Mouse (Mus musculus): ENCODE data around the gene Selplg. TPM values are rescaled to one million over a fixed set of nuclear protein-coding genes. Genes with fewer than 3 reads are reported as not detected.
"Not testable (repeated sequence)": the region's sequence is repeated elsewhere in the genome, so short reads cannot be mapped to it uniquely, and the experiment has no call there.

Selplg gene
- total and polyA plus RNA-seq, 3 experiments, result 8.5 to 18.7 (median 13.9) TPM

GRCm38 (mm10) chr5:113814111-113815040 is 18.1 kb downstream of the Selplg start:
- DNase-seq (ENCODE audit: low spot score), result no peak
- H3K4me1 ChIP-seq (ENCODE audit: insufficient read depth, low read depth, low read length), result peaks cover 22% of the 10 kb centered on the region
- H3K9me3 ChIP-seq (replicated peaks), result peaks cover 12% of the 10 kb centered on the region
- ATAC-seq (ENCODE audit: extremely low read depth, insufficient number of reproducible peaks, low FRiP score, poor library complexity, severe bottlenecking), result no peak
- H3K36me3 ChIP-seq (replicated peaks), result peaks cover 12% of the 10 kb centered on the region
- TF ChIP-seq GATA1 (IDR thresholded peaks at IDR 0.05; ENCODE audit: borderline replicate concordance, low read length) (no peak), POLR2AphosphoS5 (IDR thresholded peaks at IDR 0.05; ENCODE audit: insufficient replicate concordance, low read depth, low read length) (no peak), CTCF (IDR thresholded peaks at IDR 0.05; ENCODE audit: low read depth, low read length) (no peak), TAL1 (conservative IDR thresholded peaks at IDR 0.05; ENCODE audit: low read depth, low read length) (no peak), GATA2 (IDR thresholded peaks at IDR 0.05; ENCODE audit: borderline replicate concordance, low read depth, low read length) (no peak)
- no peak overlapping the region for H3K4me3 ChIP-seq (ENCODE audit: low read depth, low read length)
- no peaks in the 10 kb centered on the region; the same call in 1 of the 2 replicates for H3K27me3 ChIP-seq (ENCODE audit: insufficient read depth, low read length)

DNA sequence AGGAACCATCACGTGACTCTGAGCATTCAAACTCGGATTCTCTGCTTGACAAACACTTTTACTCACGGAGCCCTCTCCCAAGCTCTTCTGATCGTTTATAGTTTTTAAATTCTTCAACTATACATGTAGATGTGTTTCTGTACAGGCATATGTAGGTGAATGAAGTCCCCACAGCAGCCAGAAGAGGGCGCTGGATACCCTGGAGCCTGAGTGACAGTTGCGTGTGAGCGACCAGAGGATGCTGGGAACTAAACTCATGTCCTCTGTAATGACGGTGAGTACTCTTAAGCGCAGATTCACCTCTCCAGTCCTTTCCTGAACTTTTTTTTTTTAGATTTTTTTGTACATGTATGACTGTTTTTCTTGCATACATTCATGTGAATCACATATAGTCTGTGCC is 18.8 kb downstream of the Selplg start:
- H3K27me3 ChIP-seq (ENCODE audit: insufficient read depth, low read length), result no peaks in the 10 kb centered on the region; the same call in 1 of the 2 replicates
- H3K9me3 ChIP-seq (replicated peaks), result peaks cover 12% of the 10 kb centered on the region
- no peak for DNase-seq (ENCODE audit: low spot score)
- ATAC-seq (ENCODE audit: extremely low read depth, insufficient number of reproducible peaks, low FRiP score, poor library complexity, severe bottlenecking), result no peak
- TF ChIP-seq POLR2AphosphoS5 (IDR thresholded peaks at IDR 0.05; ENCODE audit: insufficient replicate concordance, low read depth, low read length) (no peak), TAL1 (conservative IDR thresholded peaks at IDR 0.05; ENCODE audit: low read depth, low read length) (no peak), GATA1 (IDR thresholded peaks at IDR 0.05; ENCODE audit: borderline replicate concordance, low read length) (no peak), GATA2 (IDR thresholded peaks at IDR 0.05; ENCODE audit: borderline replicate concordance, low read depth, low read length) (no peak), CTCF (IDR thresholded peaks at IDR 0.05; ENCODE audit: low read depth, low read length) (no peak)
- H3K36me3 ChIP-seq (replicated peaks), result peaks cover 4% of the 10 kb centered on the region
- H3K4me1 ChIP-seq (ENCODE audit: insufficient read depth, low read depth, low read length), result peaks cover 22% of the 10 kb centered on the region
- H3K4me3 ChIP-seq (ENCODE audit: low read depth, low read length), result no peak overlapping the region

- TF ChIP-seq GATA1 (IDR thresholded peaks at IDR 0.05; ENCODE audit: borderline replicate concordance, low read length), result no peak
- TF ChIP-seq POLR2AphosphoS5 (IDR thresholded peaks at IDR 0.05; ENCODE audit: insufficient replicate concordance, low read depth, low read length), result no peak
- no peak for TF ChIP-seq TAL1 (conservative IDR thresholded peaks at IDR 0.05; ENCODE audit: low read depth, low read length)
- no peak for TF ChIP-seq GATA2 (IDR thresholded peaks at IDR 0.05; ENCODE audit: borderline replicate concordance, low read depth, low read length)
- TF ChIP-seq CTCF (IDR thresholded peaks at IDR 0.05; ENCODE audit: low read depth, low read length), result no peak
- no peaks in the 10 kb centered on the region for H3K36me3 ChIP-seq (replicated peaks)
- no peak for DNase-seq (ENCODE audit: low spot score)
- H3K4me3 ChIP-seq (ENCODE audit: low read depth, low read length), result no peak overlapping the region
- peak; percentile 46; the same call in 1 of the 2 replicates for ATAC-seq (ENCODE audit: extremely low read depth, insufficient number of reproducible peaks, low FRiP score, poor library complexity, severe bottlenecking)
- peaks cover 26% of the 10 kb centered on the region for H3K4me1 ChIP-seq (ENCODE audit: insufficient read depth, low read depth, low read length)
- peaks cover 6% of the 10 kb centered on the region; the same call in 1 of the 2 replicates for H3K27me3 ChIP-seq (ENCODE audit: insufficient read depth, low read length)
- H3K9me3 ChIP-seq (replicated peaks), result peaks cover 12% of the 10 kb centered on the region
These were observed 19.8 kb downstream of the Selplg start for GRCm38 (mm10) chr5:113812638-113813037.

DNA sequence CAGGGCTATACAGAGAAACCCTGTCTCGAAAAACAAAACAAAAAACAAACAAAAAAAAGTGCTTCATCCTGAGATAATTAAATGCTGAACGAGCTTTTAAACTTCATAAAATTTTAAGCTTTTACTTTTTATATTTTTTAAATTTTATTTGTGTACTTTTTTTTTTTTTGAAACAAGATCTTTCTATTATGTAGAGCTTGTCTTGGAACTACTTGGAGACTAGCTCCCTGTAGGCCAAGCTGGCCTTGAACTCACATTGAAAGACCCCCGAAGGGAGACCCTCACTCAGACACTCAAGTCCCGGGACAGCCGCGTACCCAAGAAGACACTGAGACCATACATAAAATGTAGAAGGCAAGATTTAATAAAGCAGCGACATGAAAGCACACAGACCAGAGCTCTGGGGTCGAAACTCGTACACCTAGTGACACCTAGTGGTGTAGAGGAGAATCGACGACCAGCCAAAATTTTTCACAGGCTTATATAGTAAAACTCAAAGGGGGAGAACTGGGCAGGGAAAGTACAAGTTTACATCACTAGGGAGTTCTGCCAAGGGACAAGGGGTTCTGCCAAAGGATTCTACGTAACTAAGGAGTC is 20.5 kb downstream of the Selplg start:
- DNase-seq (ENCODE audit: low spot score); ATAC-seq (ENCODE audit: extremely low read depth, insufficient number of reproducible peaks, low FRiP score, poor library complexity, severe bottlenecking); H3K27me3 ChIP-seq (ENCODE audit: insufficient read depth, low read length): not testable (repeated sequence)

DNA sequence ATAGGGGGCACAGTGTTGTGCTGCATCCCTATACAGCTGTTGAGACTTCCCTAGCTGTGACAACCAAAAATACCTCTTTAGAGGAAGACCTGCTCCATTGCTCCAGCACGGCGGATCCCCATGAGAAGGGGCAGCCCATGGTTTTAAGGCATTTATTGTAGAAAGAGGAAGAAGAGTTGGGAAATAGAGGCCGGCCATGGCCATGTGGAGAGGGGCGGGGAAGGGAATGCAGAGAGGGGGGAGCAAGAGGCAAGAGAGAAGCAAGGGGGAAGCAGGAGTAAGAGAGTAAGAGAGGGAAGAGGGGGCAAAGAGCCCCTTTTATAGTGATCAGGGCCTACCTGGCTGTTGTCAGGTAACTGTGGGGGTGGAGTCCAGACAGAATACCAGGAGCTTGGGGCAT is 22.3 kb downstream of the Selplg start:
- H3K27me3 ChIP-seq (ENCODE audit: insufficient read depth, low read length), result peaks cover 14% of the 10 kb centered on the region; the same call in 1 of the 2 replicates
- ATAC-seq (ENCODE audit: extremely low read depth, insufficient number of reproducible peaks, low FRiP score, poor library complexity, severe bottlenecking) (no peak), DNase-seq (ENCODE audit: low spot score) (no peak)
- TF ChIP-seq CTCF (IDR thresholded peaks at IDR 0.05; ENCODE audit: low read depth, low read length), result no peak
- no peak for TF ChIP-seq POLR2AphosphoS5 (IDR thresholded peaks at IDR 0.05; ENCODE audit: insufficient replicate concordance, low read depth, low read length)
- TF ChIP-seq GATA2 (IDR thresholded peaks at IDR 0.05; ENCODE audit: borderline replicate concordance, low read depth, low read length), result no peak
- no peak for TF ChIP-seq TAL1 (conservative IDR thresholded peaks at IDR 0.05; ENCODE audit: low read depth, low read length)
- no peaks in the 10 kb centered on the region for H3K36me3 ChIP-seq (replicated peaks)
- H3K4me3 ChIP-seq (ENCODE audit: low read depth, low read length), result no peak overlapping the region
- peaks cover 12% of the 10 kb centered on the region for H3K9me3 ChIP-seq (replicated peaks)
- H3K4me1 ChIP-seq (ENCODE audit: insufficient read depth, low read depth, low read length), result peaks cover 24% of the 10 kb centered on the region

More for the DNA sequence above, 20.5 kb downstream of the Selplg start:
- not testable (repeated sequence) for H3K4me3 ChIP-seq (ENCODE audit: low read depth, low read length); H3K36me3 ChIP-seq (replicated peaks)
- H3K9me3 ChIP-seq (replicated peaks), result peaks cover 12% of the 10 kb centered on the region
- peaks cover 26% of the 10 kb centered on the region for H3K4me1 ChIP-seq (ENCODE audit: insufficient read depth, low read depth, low read length)

DNA sequence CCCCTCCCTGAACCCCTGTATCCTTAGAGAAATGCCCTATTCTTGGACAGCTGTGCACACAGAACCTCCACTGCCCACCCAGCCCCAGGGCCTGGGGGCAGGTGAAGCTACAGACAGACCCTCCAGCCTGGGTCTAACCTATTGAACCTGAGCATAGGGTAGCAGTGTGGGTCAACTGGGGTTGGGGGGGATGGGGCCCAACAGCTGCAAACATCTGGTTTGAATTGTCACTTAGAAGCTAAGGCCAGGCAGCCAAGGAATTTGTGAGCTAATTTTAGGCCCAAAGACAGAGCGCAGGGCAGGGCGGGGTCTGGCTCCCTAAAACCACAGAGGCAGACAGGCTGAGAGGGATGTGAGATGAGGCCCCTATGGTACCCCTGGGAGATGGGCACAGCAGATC is 24.3 kb downstream of the Selplg start:
- H3K27me3 ChIP-seq (ENCODE audit: insufficient read depth, low read length), result peaks cover 14% of the 10 kb centered on the region; the same call in 1 of the 2 replicates
- no peak overlapping the region for H3K4me3 ChIP-seq (ENCODE audit: low read depth, low read length)
- DNase-seq (ENCODE audit: low spot score), result no peak
- no peak for TF ChIP-seq GATA2 (IDR thresholded peaks at IDR 0.05; ENCODE audit: borderline replicate concordance, low read depth, low read length)
- no peak for TF ChIP-seq TAL1 (conservative IDR thresholded peaks at IDR 0.05; ENCODE audit: low read depth, low read length)
- TF ChIP-seq CTCF (IDR thresholded peaks at IDR 0.05; ENCODE audit: low read depth, low read length), result no peak
- TF ChIP-seq POLR2AphosphoS5 (IDR thresholded peaks at IDR 0.05; ENCODE audit: insufficient replicate concordance, low read depth, low read length), result no peak
- TF ChIP-seq GATA1 (IDR thresholded peaks at IDR 0.05; ENCODE audit: borderline replicate concordance, low read length), result no peak
- peaks cover 22% of the 10 kb centered on the region for H3K4me1 ChIP-seq (ENCODE audit: insufficient read depth, low read depth, low read length)
- no peaks in the 10 kb centered on the region for H3K36me3 ChIP-seq (replicated peaks)
- H3K9me3 ChIP-seq (replicated peaks), result peaks cover 12% of the 10 kb centered on the region
- ATAC-seq (ENCODE audit: extremely low read depth, insufficient number of reproducible peaks, low FRiP score, poor library complexity, severe bottlenecking), result no peak

All from G1E (cell line).